Mouse (Mus musculus) heart, adult 2 months (tissue): ENCODE results near the gene Kcnq1. TPM values are rescaled to one million over a fixed set of nuclear protein-coding genes. Genes with fewer than 3 reads are reported as not detected.

Experiments used
- DNase-seq, 2 experiments: peaks; one replicate each; pipeline ENCODE4 v3.0.0; 2021
- H3K27ac ChIP-seq: fragments of 200-600 bp; 2 replicates; pipeline ENCODE4 v1.8.1; 2022
- H3K27me3 ChIP-seq: fragments of 200-500 bp; 2 replicates; pipeline ENCODE4 v1.6.1; 2012; ENCODE audit warnings: mild to moderate bottlenecking, low read length, inconsistent platforms, mixed read lengths; ENCODE audit not compliant: control insufficient read depth, insufficient read depth
- H3K36me3 ChIP-seq: fragments of 200-500 bp; 2 replicates; pipeline ENCODE4 v1.6.1; 2012; ENCODE audit warnings: low read length, inconsistent platforms; ENCODE audit not compliant: control insufficient read depth, insufficient read depth
- H3K4me1 ChIP-seq: fragments of 200-500 bp; 2 replicates; pipeline ENCODE4 v1.6.1; 2011; ENCODE audit warnings: low read length; ENCODE audit not compliant: control insufficient read depth, insufficient read depth
- H3K4me3 ChIP-seq: fragments of 200-600 bp; 2 replicates; pipeline ENCODE4 v1.8.1; 2022
- H3K79me2 ChIP-seq: fragments of 200-500 bp; replicated peaks from 2 replicates; pipeline ENCODE4 v1.6.1; 2012; ENCODE audit warnings: mild to moderate bottlenecking, inconsistent platforms, low read length, moderate library complexity, mixed read lengths; ENCODE audit not compliant: control insufficient read depth, insufficient read depth
- H3K9ac ChIP-seq: fragments of 200-500 bp; 2 replicates; pipeline ENCODE4 v1.6.1; 2012; ENCODE audit warnings: low read depth, mild to moderate bottlenecking, control low read depth, inconsistent platforms, low read length, mixed read lengths
- CTCF ChIP-seq: fragments of 200-600 bp; IDR thresholded peaks from 2 replicates; pipeline ENCODE4 v1.8.1; 2022; ENCODE audit warnings: antibody characterized with exemption, mild to moderate bottlenecking, moderate library complexity
- EP300 ChIP-seq: fragments of 200-500 bp; IDR thresholded peaks from 2 replicates; pipeline ENCODE4 v1.6.1; 2011; ENCODE audit warnings: low read depth, low read length, control low read depth; ENCODE audit not compliant: insufficient read depth
- POLR2A ChIP-seq: fragments of 200-500 bp; IDR thresholded peaks from 2 replicates; pipeline ENCODE4 v1.6.1; 2011; ENCODE audit warnings: mild to moderate bottlenecking, low read depth, low read length, control low read depth; ENCODE audit not compliant: insufficient read depth
- WGBS: fragments of 180-500 bp; shearing (Covaris S2); methylation state at CpG from one replicate; pipeline ENCODE4 v1.1.7; 2018; 5-methylcytosine and 5-hydroxymethylcytosine counted together
- intact Hi-C: fragments of 180-260 bp; cut with DNase I; formaldehyde crosslinking; loops from one replicate; pipeline ENCODE4 v1.15.1; 2025
- long read RNA-seq: library from polyadenylated mRNA; stranded (forward); transcript quantifications from one replicate; pipeline ENCODE4 v2.0.0, GENCODE M21; 2021
- polyA plus RNA-seq: library from polyadenylated mRNA; depleted of rRNA; stranded (reverse); fragments of >200 nt; gene quantifications from 2 replicates; pipeline ENCODE4 v1.2.3, GENCODE M21; 2012; rRNA removed
- total RNA-seq, 2 experiments: library from RNA; stranded (reverse); gene quantifications; 2 replicates each; pipeline ENCODE4 v1.2.3; 2021

Kcnq1 gene
- 10 to 100 TPM; 32.4 to 34.2 TPM for total RNA-seq
- 42.0 and 48.1 TPM in 2 replicates for polyA plus RNA-seq
- long read RNA-seq, transcript Kcnq1-201 (16 exons, 3,029 nt), result major isoform, 17 of 34 reads
- long read RNA-seq, partial matches to known transcripts, result 8 of 34 reads
- long read RNA-seq, other reads (novel, unspliced or antisense), result 8 of 34 reads

DNA sequence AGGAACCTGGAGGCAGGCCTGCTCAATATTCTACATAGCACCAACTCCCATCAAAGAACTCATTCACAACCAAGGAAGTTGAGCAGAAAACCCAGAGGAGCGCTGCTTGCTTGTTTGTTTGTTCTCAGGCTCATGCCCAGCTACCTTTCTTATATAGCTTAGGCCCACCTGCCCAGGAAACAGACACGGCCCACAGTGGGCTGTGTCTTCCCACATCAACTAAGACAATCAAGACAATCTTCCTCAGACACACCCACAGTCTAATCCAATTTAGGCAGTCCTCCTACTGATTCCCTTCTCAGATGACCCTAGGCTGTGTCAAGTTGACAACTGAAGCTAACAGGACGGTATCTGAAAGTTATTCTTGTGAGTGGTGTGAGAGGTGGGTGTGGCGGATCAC is at the start of gene Kcnq1:
Gene Kcnq1, plus strand, starts transcription at position 301 of the 400 bp plus-strand sequence.
- WGBS, result 77% methylated on average over 4 of the region's 4 CpGs
- Histone ChIP-seq H3K4me1 (peaks cover 21% of the 10 kb centered on the region), H3K27ac (peak within 1 kb of the TSS; percentile 81), H3K79me2 (no peaks in the 10 kb centered on the region), H3K27me3 (no peaks in the 10 kb centered on the region), H3K36me3 (peaks cover 2% of the 10 kb centered on the region; the same call in 1 of the 2 replicates), H3K9ac (peak within 1 kb of the TSS; percentile 66), H3K4me3 (peak within 1 kb of the TSS; percentile 65)
- intact Hi-C loops, result no loop called here
- DNase-seq, result no peak
- TF ChIP-seq CTCF, result no peak
- TF ChIP-seq EP300, result no peak
- TF ChIP-seq POLR2A, result no peak

DNA sequence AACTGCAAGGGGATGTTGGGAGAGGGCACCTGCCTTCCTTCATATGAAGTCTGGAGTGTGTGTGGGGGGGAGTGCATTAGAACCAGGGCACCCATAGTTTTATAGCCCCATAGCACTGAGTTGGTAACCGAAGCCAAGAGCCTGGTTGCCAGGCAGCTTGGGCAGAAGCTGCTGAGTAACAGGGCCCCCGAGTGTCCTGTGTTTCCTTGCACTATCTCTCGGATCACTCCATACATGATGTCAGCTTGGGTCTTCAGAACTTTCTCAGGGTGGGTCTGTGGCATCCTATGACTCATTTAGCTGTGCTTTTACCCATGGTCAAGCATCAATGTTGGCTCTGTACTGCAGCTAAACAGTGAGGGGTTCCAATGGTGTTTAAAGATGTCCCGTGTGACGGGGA is 49.1 kb upstream of the Kcnq1 start:
- DNase-seq, result no peak
- Histone ChIP-seq H3K27me3 (no peaks in the 10 kb centered on the region), H3K4me1 (peaks cover 55% of the 10 kb centered on the region), H3K36me3 (peaks cover 18% of the 10 kb centered on the region), H3K27ac (peak overlapping the region; percentile 92), H3K79me2 (peaks cover 7% of the 10 kb centered on the region), H3K9ac (peak overlapping the region; percentile 26; the same call in 1 of the 2 replicates), H3K4me3 (no peak overlapping the region; the same call in 1 of the 2 replicates)
- no peak for TF ChIP-seq CTCF
- no peak for TF ChIP-seq EP300
- TF ChIP-seq POLR2A, result no peak
- intact Hi-C loops, result no loop called here
- 34% methylated on average over 5 of the region's 5 CpGs for WGBS

- WGBS, result 11% methylated on average over 9 of the region's 9 CpGs
- H3K4me3 ChIP-seq, result peak overlapping the region; percentile 34
- H3K79me2 ChIP-seq, result peaks cover 7% of the 10 kb centered on the region
- H3K4me1 ChIP-seq, result peaks cover 57% of the 10 kb centered on the region
- H3K27me3 ChIP-seq, result no peaks in the 10 kb centered on the region
- H3K27ac ChIP-seq, result peak overlapping the region; percentile 92
- intact Hi-C loops, result loop anchor here (2.0 kb wide), 2 partner anchors 15 to 29 kb away; no protein-coding TSS in a partner anchor
- TF ChIP-seq POLR2A (no peak), CTCF (no peak), EP300 (no peak)
- peak overlapping the region; percentile 26 for H3K9ac ChIP-seq
- DNase-seq, result peak in 1 of 2 experiments; percentile 50
- H3K36me3 ChIP-seq, result peaks cover 20% of the 10 kb centered on the region
Measured at GRCm38 (mm10) chr7:143057667-143058220, 48.4 kb upstream of the Kcnq1 start.

GRCm38 (mm10) chr7:143058221-143058697 is 47.9 kb upstream of the Kcnq1 start:
- peaks cover 22% of the 10 kb centered on the region for H3K36me3 ChIP-seq
- H3K79me2 ChIP-seq, result peaks cover 7% of the 10 kb centered on the region
- peaks cover 60% of the 10 kb centered on the region for H3K4me1 ChIP-seq
- DNase-seq, result peak; percentile 59 to 68
- no peaks in the 10 kb centered on the region for H3K27me3 ChIP-seq
- peak overlapping the region; percentile 92 for H3K27ac ChIP-seq
- 12% methylated on average over 5 of the region's 5 CpGs for WGBS
- peak overlapping the region; percentile 26 for H3K9ac ChIP-seq
- TF ChIP-seq EP300, result peak; percentile 47; the same call in 1 of the 2 replicates
- no peak for TF ChIP-seq CTCF
- 0 out of 2 replicates have a peak, but pooled peaks have one; percentile 3 for TF ChIP-seq POLR2A
- peak overlapping the region; percentile 34 for H3K4me3 ChIP-seq
- intact Hi-C loops, result loop anchor here (2.0 kb wide), 2 partner anchors 15 to 29 kb away; no protein-coding TSS in a partner anchor

DNA sequence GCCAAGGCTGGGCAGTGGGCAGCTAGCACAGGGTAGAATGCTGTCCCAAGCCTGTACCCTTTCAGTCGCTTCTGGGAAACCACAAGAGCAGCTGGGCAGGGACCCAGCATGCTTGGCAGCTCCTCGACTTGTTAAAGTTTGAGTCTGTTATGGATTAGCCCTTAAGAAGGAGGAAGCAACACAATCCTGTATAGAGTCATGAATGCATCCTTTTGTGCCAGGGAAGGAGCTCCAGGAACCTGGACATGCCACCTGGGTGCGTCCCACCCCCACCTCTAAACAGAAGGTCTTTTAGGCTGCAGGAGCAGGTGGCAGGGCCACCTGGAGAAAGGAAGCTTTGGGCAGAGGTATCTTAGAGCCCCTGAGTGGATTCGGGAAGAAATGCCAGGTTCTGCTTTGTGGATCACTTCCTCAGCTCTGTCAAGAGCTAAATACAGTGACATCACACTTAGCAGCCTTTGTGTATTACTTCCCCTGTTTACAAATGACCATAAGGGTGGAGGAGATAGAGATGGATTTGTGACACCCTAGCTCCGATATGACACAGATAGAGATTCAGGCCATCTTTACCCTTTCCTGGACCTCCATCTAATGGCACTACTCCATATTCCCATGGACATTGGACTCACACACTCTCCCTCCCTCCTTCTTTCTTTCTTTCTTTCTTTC is 46.8 kb upstream of the Kcnq1 start:
- peak overlapping the region; percentile 92 for H3K27ac ChIP-seq
- 0 out of 2 replicates have a peak overlapping the region, but pooled peaks have one; percentile 28 for H3K4me3 ChIP-seq
- H3K27me3 ChIP-seq, result no peaks in the 10 kb centered on the region
- peaks cover 28% of the 10 kb centered on the region for H3K36me3 ChIP-seq
- intact Hi-C loops, result loop anchor here (2.0 kb wide), 2 partner anchors 17 to 27 kb away; no protein-coding TSS in a partner anchor
- no peak overlapping the region for H3K9ac ChIP-seq
- peaks cover 58% of the 10 kb centered on the region for H3K4me1 ChIP-seq
- DNase-seq, result peak; percentile 68 to 72
- WGBS, result 10% methylated on average over 5 of the region's 5 CpGs
- peaks cover 5% of the 10 kb centered on the region for H3K79me2 ChIP-seq
- no peak for TF ChIP-seq POLR2A

DNA sequence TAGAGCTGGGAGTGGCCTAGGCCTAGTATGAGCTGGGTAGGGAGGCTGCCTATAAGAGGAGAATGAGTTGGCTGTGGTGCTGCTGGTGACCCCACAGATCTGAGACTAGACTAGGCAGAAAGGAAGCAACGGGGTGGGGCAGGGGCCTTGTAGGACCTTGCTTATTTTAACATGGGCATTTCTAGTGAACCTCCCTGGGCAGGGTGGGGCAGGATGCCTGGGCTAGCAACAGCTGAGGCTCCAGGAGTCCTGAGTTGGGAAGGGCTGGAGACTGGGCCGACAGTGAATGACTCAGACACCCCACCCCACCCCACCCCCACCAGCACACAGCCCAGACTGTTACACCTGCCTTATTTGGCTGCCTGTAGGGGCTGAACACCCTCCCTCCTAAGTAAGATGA is 43.5 kb upstream of the Kcnq1 start:
- peak overlapping the region; percentile 48 for H3K27ac ChIP-seq

More for the DNA sequence above, 43.5 kb upstream of the Kcnq1 start:
- WGBS, result 35% methylated on average over 2 of the region's 2 CpGs
- Histone ChIP-seq H3K27me3 (no peaks in the 10 kb centered on the region), H3K9ac (no peak overlapping the region), H3K79me2 (no peaks in the 10 kb centered on the region), H3K4me1 (peaks cover 39% of the 10 kb centered on the region), H3K36me3 (peaks cover 20% of the 10 kb centered on the region), H3K4me3 (no peak overlapping the region)
- intact Hi-C loops, result no loop called here
- TF ChIP-seq POLR2A (no peak), EP300 (no peak), CTCF (no peak)
- DNase-seq, result peak in 1 of 2 experiments; percentile 42
